Mouse (Mus musculus): ENCODE results near the gene Rpp25. TPM values are rescaled to one million over a fixed set of nuclear protein-coding genes. Genes with fewer than 3 reads are reported as not detected.

Gene Rpp25
- polyA plus RNA-seq, 1 experiment from 2014 or later = 30.0 TPM

GRCm38 (mm10) chr9:57523754-57524153 lies 19.9 kb downstream of the Rpp25 start:
- Histone ChIP-seq H3K36me3 (ENCODE audit: control insufficient read depth, insufficient read depth, low read length) (no peaks in the 10 kb centered on the region), H3K4me3 (ENCODE audit: low read depth, low read length) (no peak overlapping the region), H3K27ac (ENCODE audit: low read length) (no peak overlapping the region), H3K9ac (ENCODE audit: low read depth, low read length) (no peak overlapping the region), H3K4me1 (ENCODE audit: control insufficient read depth, insufficient read depth, low read length) (peaks cover 39% of the 10 kb centered on the region), H3K9me3 (replicated peaks; ENCODE audit: control insufficient read depth, low read length, poor library complexity, severe bottlenecking) (no peaks in the 10 kb centered on the region), H3K4me2 (ENCODE audit: low read length) (no peak overlapping the region), H3K27me3 (ENCODE audit: control insufficient read depth, insufficient read depth, low read depth, low read length) (no peaks in the 10 kb centered on the region)
- WGBS = 97% methylated on average over 1 of the region's 1 CpGs
- ATAC-seq = no peak

GRCm38 (mm10) chr9:57524439-57524838 lies 20.6 kb downstream of the Rpp25 start:
- Histone ChIP-seq H3K27me3 (ENCODE audit: control insufficient read depth, insufficient read depth, low read depth, low read length) (no peaks in the 10 kb centered on the region), H3K9ac (ENCODE audit: low read depth, low read length) (0 out of 2 replicates have a peak overlapping the region, but pooled peaks have one; percentile 44), H3K9me3 (replicated peaks; ENCODE audit: control insufficient read depth, low read length, poor library complexity, severe bottlenecking) (no peaks in the 10 kb centered on the region), H3K4me3 (ENCODE audit: low read depth, low read length) (no peak overlapping the region), H3K36me3 (ENCODE audit: control insufficient read depth, insufficient read depth, low read length) (no peaks in the 10 kb centered on the region), H3K4me2 (ENCODE audit: low read length) (no peak overlapping the region), H3K4me1 (ENCODE audit: control insufficient read depth, insufficient read depth, low read length) (peaks cover 39% of the 10 kb centered on the region), H3K27ac (ENCODE audit: low read length) (no peak overlapping the region)
- ATAC-seq = no peak

- Histone ChIP-seq H3K36me3 (ENCODE audit: control insufficient read depth, insufficient read depth, low read length) (0 out of 2 replicates have a peak, but pooled peaks cover 2% of the 10 kb centered on the region), H3K9me3 (replicated peaks; ENCODE audit: control insufficient read depth, low read length, poor library complexity, severe bottlenecking) (no peaks in the 10 kb centered on the region), H3K9ac (ENCODE audit: low read depth, low read length) (no peak overlapping the region), H3K4me1 (ENCODE audit: control insufficient read depth, insufficient read depth, low read length) (peaks cover 36% of the 10 kb centered on the region), H3K27me3 (ENCODE audit: control insufficient read depth, insufficient read depth, low read depth, low read length) (no peaks in the 10 kb centered on the region), H3K4me3 (ENCODE audit: low read depth, low read length) (no peak overlapping the region), H3K27ac (ENCODE audit: low read length) (no peak overlapping the region), H3K4me2 (ENCODE audit: low read length) (no peak overlapping the region)
- ATAC-seq = no peak
- 87% methylated on average over 2 of the region's 2 CpGs for WGBS
Observed at GRCm38 (mm10) chr9:57525516-57525915, 21.7 kb downstream of the Rpp25 start.

- Histone ChIP-seq H3K27ac (ENCODE audit: low read length) (no peak overlapping the region), H3K36me3 (ENCODE audit: control insufficient read depth, insufficient read depth, low read length) (0 out of 2 replicates have a peak, but pooled peaks cover 2% of the 10 kb centered on the region), H3K4me1 (ENCODE audit: control insufficient read depth, insufficient read depth, low read length) (peaks cover 35% of the 10 kb centered on the region), H3K4me2 (ENCODE audit: low read length) (no peak overlapping the region), H3K27me3 (ENCODE audit: control insufficient read depth, insufficient read depth, low read depth, low read length) (no peaks in the 10 kb centered on the region), H3K9ac (ENCODE audit: low read depth, low read length) (no peak overlapping the region), H3K9me3 (replicated peaks; ENCODE audit: control insufficient read depth, low read length, poor library complexity, severe bottlenecking) (no peaks in the 10 kb centered on the region), H3K4me3 (ENCODE audit: low read depth, low read length) (no peak overlapping the region)
- ATAC-seq = no peak
Observed at GRCm38 (mm10) chr9:57526435-57526834, 22.6 kb downstream of the Rpp25 start.

GRCm38 (mm10) chr9:57531946-57532345 lies 28.1 kb downstream of the Rpp25 start:
- H3K4me1 ChIP-seq (ENCODE audit: control insufficient read depth, insufficient read depth, low read length) = peaks cover 3% of the 10 kb centered on the region

GRCm38 (mm10) chr9:57536362-57536761 lies 32.5 kb downstream of the Rpp25 start:
- no peak overlapping the region for H3K9ac ChIP-seq (ENCODE audit: low read depth, low read length)
- no peaks in the 10 kb centered on the region for H3K27me3 ChIP-seq (ENCODE audit: control insufficient read depth, insufficient read depth, low read depth, low read length)
- WGBS = 89% methylated on average over 5 of the region's 5 CpGs
- peaks cover 15% of the 10 kb centered on the region for H3K36me3 ChIP-seq (ENCODE audit: control insufficient read depth, insufficient read depth, low read length)
- ATAC-seq = no peak
- no peak overlapping the region; the same call in 1 of the 2 replicates for H3K4me2 ChIP-seq (ENCODE audit: low read length)
- H3K4me1 ChIP-seq (ENCODE audit: control insufficient read depth, insufficient read depth, low read length) = peaks cover 15% of the 10 kb centered on the region
- H3K27ac ChIP-seq (ENCODE audit: low read length) = no peak overlapping the region
- H3K9me3 ChIP-seq (replicated peaks; ENCODE audit: control insufficient read depth, low read length, poor library complexity, severe bottlenecking) = no peaks in the 10 kb centered on the region
- no peak overlapping the region for H3K4me3 ChIP-seq (ENCODE audit: low read depth, low read length)

More at GRCm38 (mm10) chr9:57531946-57532345, 28.1 kb downstream of the Rpp25 start:
- no peak for ATAC-seq
- Histone ChIP-seq H3K27me3 (ENCODE audit: control insufficient read depth, insufficient read depth, low read depth, low read length) (no peaks in the 10 kb centered on the region), H3K4me2 (ENCODE audit: low read length) (no peak overlapping the region), H3K36me3 (ENCODE audit: control insufficient read depth, insufficient read depth, low read length) (peaks cover 10% of the 10 kb centered on the region), H3K9ac (ENCODE audit: low read depth, low read length) (no peak overlapping the region), H3K4me3 (ENCODE audit: low read depth, low read length) (no peak overlapping the region), H3K27ac (ENCODE audit: low read length) (no peak overlapping the region), H3K9me3 (replicated peaks; ENCODE audit: control insufficient read depth, low read length, poor library complexity, severe bottlenecking) (no peaks in the 10 kb centered on the region)
- 92% methylated on average over 1 of the region's 1 CpGs for WGBS

GRCm38 (mm10) chr9:57537044-57537727 lies 33.4 kb downstream of the Rpp25 start, which contains the start of gene Fam219b:
Gene Fam219b, plus strand, starts transcription at chr9:57537528.
- Histone ChIP-seq H3K4me2 (ENCODE audit: low read length) (peak within 1 kb of the TSS; percentile 81), H3K36me3 (ENCODE audit: control insufficient read depth, insufficient read depth, low read length) (peaks cover 12% of the 10 kb centered on the region), H3K27me3 (ENCODE audit: control insufficient read depth, insufficient read depth, low read depth, low read length) (no peaks in the 10 kb centered on the region), H3K4me1 (ENCODE audit: control insufficient read depth, insufficient read depth, low read length) (peaks cover 17% of the 10 kb centered on the region), H3K4me3 (ENCODE audit: low read depth, low read length) (peak within 1 kb of the TSS; percentile 95), H3K9ac (ENCODE audit: low read depth, low read length) (peak within 1 kb of the TSS; percentile 94), H3K27ac (ENCODE audit: low read length) (peak within 1 kb of the TSS; percentile 93), H3K9me3 (replicated peaks; ENCODE audit: control insufficient read depth, low read length, poor library complexity, severe bottlenecking) (no peaks in the 10 kb centered on the region)
- ATAC-seq = peak; percentile 90
- 3% methylated on average over 34 of the region's 45 CpGs for WGBS

- peak overlapping the region; percentile 81 for H3K4me2 ChIP-seq (ENCODE audit: low read length)
- peak overlapping the region; percentile 95 for H3K4me3 ChIP-seq (ENCODE audit: low read depth, low read length)
- under 1% methylated on average over 21 of the region's 24 CpGs for WGBS
- peak overlapping the region; percentile 93 for H3K27ac ChIP-seq (ENCODE audit: low read length)
- peaks cover 15% of the 10 kb centered on the region; the same call in 1 of the 2 replicates for H3K36me3 ChIP-seq (ENCODE audit: control insufficient read depth, insufficient read depth, low read length)
- peak; percentile 74 for ATAC-seq
- peak overlapping the region; percentile 94 for H3K9ac ChIP-seq (ENCODE audit: low read depth, low read length)
- H3K27me3 ChIP-seq (ENCODE audit: control insufficient read depth, insufficient read depth, low read depth, low read length) = no peaks in the 10 kb centered on the region
- H3K4me1 ChIP-seq (ENCODE audit: control insufficient read depth, insufficient read depth, low read length) = peaks cover 17% of the 10 kb centered on the region
- no peaks in the 10 kb centered on the region for H3K9me3 ChIP-seq (replicated peaks; ENCODE audit: control insufficient read depth, low read length, poor library complexity, severe bottlenecking)
Observed at GRCm38 (mm10) chr9:57537728-57538181, 33.9 kb downstream of the Rpp25 start.

- H3K27me3 ChIP-seq (ENCODE audit: control insufficient read depth, insufficient read depth, low read depth, low read length) = no peaks in the 10 kb centered on the region
- no peak overlapping the region for H3K4me2 ChIP-seq (ENCODE audit: low read length)
- no peaks in the 10 kb centered on the region for H3K9me3 ChIP-seq (replicated peaks; ENCODE audit: control insufficient read depth, low read length, poor library complexity, severe bottlenecking)
- WGBS = 89% methylated on average over 2 of the region's 2 CpGs
- ATAC-seq = no peak
- peaks cover 20% of the 10 kb centered on the region for H3K36me3 ChIP-seq (ENCODE audit: control insufficient read depth, insufficient read depth, low read length)
- H3K4me3 ChIP-seq (ENCODE audit: low read depth, low read length) = no peak overlapping the region
- H3K9ac ChIP-seq (ENCODE audit: low read depth, low read length) = no peak overlapping the region
- H3K27ac ChIP-seq (ENCODE audit: low read length) = no peak overlapping the region
- peaks cover 17% of the 10 kb centered on the region for H3K4me1 ChIP-seq (ENCODE audit: control insufficient read depth, insufficient read depth, low read length)
Observed at GRCm38 (mm10) chr9:57539550-57539949, 35.7 kb downstream of the Rpp25 start.
